Mouse (Mus musculus) retina, adult 2 months (tissue): ENCODE results near the gene Gm38431.

Source experiments
- DNase-seq: peaks from one replicate; pipeline ENCODE4 v3.0.0-alpha.2; 2012; ENCODE audit warnings: low read depth, low spot score

Gene Gm38431

DNA sequence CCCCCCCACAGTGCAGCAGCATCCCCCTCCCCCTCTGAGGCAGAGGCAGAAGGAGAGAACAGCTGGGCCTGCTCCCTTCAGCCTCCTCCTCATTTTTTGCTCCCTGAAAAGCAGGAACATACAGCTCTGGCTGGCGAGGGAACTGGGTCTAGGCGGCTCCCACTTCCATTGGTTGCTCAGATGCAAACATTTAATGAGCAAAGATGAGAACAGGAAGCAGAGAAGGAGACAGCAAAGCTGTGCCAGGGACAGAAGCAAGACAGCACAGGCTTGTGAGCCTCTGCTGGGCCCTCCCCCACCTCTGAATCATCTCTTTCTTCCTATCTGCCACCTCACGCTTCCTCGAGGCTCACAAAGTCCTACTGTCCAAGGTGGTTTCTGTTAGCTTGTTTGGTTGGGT, 50.5 kb downstream of the Gm38431 start:
- DNase-seq: no peak

DNA sequence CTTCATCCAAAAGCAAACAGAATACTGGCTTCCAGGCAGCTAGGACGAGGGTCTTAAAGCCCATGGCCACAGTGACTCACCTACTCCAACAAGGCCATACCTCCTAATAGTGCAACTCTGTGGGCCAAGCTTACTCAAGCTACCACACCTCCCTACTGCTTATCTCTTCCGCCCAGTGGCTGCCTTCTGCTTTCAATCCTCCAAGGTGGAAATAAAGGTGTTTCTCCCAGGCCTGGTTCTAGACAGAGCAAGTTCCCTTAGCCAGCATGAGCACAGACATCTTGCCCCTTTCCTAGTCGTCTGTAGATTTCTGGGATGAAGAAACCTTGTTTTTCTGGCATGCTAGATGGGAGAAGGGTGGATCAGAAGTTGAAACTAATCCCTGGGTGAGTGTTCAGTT, 52.0 kb downstream of the Gm38431 start:
- no peak for DNase-seq

DNA sequence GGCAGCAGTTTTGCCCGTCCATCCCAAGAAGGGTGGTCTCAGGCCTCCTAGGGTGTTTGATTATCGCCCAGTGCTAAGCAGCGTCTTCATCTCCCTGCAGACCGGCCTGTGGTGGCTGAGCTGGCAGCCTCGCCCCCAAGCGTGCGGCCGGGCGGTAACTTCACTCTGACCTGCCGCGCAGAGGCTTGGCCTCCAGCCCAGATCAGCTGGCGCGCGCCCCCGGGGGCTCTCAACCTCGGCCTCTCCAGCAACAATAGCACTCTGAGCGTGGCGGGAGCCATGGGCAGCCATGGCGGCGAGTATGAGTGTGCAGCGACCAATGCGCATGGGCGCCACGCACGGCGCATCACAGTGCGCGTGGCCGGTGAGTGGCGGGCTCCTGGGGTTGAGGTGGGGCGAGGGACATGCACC, 54.3 kb downstream of the Gm38431 start:
- no peak for DNase-seq

DNA sequence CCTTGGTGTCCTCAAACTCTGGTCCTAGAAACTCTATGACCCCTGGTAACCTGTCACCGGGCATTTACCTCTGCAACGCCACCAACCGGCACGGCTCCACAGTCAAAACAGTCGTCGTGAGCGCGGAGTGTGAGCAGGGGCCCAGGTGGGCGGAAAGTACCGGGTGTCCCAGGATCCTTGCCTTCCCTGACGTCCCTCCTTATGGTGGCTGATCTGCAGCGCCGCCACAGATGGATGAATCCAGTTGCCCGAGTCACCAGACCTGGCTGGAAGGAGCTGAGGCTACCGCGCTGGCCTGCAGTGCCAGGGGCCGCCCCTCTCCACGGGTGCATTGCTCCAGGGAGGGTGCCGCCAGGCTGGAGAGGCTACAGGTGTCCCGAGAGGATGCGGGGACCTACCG, 55.1 kb downstream of the Gm38431 start:
- no peak for DNase-seq

DNA sequence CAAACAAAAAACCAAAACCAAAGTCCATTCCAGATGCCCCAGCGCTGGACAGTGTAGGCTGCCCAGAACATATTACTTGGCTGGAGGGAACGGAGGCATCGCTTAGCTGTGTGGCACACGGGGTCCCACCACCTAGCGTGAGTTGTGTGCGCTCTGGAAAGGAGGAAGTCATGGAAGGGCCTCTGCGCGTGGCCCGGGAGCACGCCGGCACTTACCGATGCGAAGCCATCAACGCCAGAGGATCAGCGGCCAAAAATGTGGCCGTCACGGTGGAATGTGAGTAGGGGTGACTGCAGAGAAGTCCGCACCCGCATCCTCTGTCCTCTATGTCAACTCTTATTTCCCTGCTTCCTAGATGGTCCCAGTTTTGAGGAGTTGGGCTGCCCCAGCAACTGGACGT, 55.6 kb downstream of the Gm38431 start:
- no peak for DNase-seq

DNA sequence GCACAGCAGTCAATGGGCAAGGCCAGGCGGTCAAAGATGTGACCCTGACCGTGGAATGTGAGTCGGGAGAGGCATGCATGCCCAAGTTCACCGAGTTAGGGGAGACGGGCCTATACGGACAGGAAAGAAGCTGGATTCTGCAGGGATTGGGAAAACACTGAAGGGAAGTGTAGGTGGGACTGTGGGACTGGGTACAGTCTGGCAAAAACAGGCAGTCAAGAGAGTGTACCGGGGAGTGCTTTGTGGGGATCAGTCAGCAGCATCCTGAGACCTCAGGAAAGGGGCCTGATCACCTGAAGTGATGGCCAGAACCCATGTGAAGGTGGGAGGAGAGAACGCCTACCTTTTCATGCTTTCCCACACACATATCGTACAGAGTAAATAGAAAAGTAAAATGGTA, 56.2 kb downstream of the Gm38431 start:
- no peak for DNase-seq

DNA sequence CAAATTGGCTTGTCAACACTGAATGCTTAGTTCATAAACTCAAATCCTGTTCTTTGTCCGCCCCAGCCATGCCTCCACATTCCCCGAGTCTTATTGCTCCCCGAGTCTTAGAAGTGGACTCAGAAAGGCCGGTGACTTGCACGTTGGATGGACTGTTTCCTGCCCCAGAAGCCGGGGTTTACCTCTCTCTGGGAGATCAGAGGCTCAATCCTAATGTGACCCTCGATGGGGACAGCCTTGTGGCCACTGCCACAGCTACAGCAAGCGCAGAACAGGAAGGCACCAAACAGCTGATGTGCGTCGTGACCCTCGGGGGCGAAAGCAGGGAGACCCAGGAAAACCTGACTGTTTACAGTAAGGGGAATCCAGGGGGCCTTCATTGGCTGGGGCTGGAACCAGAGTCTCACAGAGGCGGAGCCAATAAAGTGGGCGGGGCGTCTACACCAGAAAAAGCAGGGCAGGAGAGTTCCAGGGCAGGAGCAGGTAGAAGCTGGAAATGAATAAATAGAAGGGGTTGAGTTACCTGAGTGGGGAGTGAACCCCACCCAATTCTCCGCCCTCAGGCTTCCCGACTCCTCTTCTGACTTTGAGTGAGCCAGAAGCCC, 57.2 kb downstream of the Gm38431 start:
- no peak for DNase-seq

DNA sequence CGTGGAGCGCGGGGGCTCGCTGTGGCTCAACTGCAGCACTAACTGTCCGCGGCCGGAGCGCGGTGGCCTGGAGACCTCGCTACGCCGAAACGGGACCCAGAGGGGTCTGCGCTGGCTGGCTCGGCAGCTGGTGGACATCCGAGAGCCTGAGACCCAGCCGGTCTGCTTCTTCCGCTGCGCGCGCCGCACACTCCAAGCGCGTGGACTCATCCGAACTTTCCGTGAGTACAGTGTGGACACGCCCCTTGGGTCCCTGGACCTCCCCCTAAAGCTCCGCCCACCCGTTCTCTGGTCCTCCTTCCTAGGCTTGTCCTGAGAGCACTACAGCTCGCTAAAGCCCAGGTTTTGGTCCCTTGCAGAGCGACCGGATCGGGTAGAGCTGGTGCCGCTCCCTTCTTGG, 58.7 kb downstream of the Gm38431 start:
- DNase-seq: no peak

DNA sequence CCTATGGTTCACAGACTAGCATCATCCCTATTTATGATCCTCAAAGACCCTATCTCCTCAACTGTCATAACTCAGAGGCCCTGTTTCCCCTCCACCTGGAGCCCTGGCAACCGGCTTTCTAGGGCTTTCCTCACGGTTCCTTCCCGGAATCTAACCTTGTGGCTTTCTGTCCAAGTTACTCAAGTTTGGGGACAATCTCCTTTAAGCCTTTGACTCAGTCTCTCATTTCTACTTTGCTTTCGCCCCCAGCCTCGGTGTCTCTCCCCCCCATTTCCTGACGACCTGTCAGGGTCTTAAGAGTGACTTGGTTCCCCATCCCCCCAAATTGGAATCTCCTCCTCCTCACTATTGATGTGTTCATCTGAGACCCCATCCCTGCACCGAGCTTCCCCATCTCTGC, 59.3 kb downstream of the Gm38431 start:
- DNase-seq: no peak

DNA sequence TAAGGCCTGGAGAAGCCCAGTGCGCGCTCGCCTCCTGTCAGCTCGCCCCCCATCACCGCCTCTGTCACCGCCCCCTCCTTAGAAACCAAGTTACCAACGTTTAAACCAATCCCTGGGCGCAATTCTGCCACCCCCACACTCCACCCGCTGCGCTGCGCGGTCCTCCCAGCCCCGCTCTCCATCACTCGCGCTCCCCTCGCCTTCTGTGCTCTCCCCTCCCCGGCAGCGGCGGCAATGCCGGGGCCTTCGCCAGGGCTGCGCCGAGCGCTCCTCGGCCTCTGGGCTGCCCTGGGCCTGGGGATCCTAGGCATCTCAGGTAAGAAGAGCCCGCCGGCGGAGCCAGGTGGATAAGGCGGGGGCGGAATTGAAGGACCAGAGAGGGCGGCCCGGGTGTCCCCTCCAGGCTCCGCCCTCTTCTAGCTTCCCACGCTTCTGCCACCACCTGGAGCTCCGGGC, 59.9 kb downstream of the Gm38431 start, which contains the start of gene Icam5:
Gene Icam5, plus strand, starts transcription at position 178 of the 456 bp plus-strand sequence.
- no peak for DNase-seq

DNA sequence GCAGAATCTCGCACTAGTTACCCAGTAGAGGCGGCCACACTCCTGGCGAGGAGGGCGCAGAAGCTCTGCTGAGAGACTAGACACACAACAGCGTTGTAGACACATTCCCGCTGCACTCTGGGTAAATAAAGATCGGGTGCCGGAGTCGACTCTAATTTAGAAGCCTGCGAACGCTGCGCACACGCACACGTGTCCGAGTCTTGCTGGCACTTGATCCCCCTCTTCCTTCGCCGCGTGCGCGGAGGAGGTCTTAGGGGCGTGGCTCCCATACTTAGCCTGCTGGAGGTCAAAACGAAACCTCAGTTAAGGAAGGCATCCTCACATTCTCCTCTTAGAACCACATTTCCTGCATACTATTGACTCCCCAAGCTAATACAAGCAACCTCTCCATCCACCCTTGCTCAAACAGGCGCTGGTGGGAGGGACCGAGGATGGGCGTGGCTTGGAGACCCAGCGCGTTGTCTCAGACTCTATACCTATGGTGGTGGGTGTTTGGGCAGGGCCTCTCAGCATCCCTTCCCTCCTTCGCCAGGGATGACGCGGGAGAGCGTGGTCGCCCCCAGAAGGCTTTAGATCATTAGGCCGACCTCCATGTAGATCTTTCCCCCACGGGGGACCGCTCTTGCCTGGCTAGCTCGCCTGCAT, 60.4 kb downstream of the Gm38431 start:
- DNase-seq: no peak

DNA sequence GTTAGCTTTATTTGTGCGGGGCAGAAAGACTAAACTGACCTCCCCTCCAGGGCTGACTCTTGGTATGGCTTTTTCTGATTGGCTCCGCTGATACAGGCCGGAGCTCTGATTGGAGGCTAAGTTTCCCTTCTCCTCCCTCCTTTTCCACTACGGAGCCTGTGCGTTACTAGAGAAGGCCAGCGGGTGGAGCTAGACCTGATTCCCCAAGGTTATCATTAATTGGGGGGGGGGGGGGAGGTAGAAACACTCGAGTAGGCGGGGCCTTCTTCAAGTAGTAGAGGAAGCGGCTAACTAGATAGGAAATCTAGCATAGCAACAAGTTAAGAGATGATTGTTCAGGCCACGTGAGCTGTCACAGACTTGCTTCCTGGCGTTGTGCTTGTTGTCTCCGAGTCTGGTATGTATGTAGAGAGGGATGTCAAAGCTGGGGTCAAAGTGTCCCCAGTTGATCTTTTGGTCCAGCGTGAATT, 61.0 kb downstream of the Gm38431 start:
- peak; percentile 56 for DNase-seq

DNA sequence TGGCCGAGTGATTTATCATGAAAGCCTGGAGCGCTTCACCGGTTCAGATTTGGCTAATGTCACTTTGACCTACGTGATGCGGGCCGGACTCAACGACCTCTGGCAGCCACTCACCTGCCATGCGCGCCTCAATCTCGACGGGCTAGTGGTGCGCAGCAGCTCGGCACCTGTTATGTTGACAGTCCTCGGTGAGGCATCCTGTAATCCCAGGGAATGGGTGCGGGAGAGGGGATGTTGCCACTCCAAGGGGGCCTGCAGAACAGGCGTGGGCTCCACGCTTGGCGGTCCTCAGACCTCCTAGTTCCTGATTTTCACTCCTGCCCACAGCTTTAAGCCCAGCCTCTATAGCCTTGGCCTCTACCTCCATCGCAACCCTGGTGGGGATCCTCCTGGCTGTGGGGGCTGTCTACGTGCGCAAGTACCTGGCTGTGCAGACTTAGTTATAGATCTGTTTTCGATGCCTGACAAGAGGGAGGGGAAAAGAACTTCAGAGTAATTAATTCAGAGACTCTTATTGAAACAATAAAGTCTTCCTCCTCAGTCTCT, 61.7 kb downstream of the Gm38431 start:
- no peak for DNase-seq

DNA sequence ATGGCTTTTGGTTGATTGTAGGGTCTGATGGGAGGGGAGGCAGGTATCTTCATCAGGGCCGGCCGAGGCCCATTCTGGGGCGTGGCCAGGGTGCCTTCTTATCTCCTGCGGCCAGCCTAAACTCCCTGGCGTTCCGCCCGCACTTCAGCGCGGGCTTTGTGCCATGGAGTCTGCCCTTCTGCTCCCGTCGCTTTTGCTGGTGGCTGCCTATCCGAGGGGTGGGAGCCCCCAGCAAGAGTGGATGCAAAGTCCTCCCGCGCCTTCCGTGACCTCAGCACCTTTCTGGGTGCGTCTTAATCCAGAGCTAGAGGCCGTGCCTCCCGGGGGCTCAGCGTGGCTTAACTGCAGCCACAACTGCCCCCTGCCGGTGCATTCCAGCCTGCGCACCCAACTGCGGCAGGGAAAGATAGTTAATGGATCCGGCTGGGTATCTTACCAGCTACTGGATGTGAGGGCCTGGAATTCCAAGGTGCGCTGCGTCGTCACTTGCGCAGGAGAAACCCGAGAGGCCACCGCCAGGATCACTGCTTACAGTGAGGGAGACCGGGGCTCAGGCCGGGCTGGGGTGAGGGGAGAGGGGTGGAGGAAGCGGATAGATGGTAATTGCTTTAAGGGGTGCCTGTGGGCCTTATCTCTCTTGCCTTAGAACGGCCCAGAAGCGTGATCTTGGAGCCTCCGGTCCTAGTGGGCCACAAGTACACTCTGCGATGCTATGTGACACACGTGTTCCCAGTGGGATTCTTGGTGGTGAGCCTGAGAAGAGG, 62.3 kb downstream of the Gm38431 start, which contains the start of gene Icam4:
Gene Icam4, plus strand, starts transcription at position 83 of the 764 bp plus-strand sequence.
- DNase-seq: no peak

DNA sequence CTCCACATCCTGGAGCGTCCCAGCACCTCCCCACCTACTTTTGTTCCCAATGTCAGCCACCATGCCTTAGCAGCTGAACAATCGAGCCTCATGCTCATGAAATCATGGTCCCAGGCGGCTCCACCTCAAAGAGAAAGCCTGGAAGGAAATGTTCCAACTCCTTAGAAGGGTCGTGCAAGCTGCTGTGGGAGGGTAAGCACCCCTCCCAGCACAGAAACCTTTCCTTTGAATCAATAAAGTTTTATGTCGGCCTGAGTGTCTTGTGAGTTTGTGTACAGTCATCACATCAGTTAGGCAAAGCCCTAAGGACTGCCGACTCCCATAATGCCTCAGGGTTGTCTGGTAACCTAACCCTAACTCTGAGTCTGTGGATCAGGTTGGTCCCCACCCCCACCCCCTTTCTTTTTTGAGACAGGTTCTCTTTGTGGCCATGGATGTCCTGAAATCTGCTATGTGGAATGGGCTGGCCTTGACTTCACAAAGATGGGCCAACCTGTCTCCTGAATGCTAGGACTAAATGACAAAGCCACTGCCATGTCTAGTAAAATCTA, 63.2 kb downstream of the Gm38431 start:
- no peak for DNase-seq

DNA sequence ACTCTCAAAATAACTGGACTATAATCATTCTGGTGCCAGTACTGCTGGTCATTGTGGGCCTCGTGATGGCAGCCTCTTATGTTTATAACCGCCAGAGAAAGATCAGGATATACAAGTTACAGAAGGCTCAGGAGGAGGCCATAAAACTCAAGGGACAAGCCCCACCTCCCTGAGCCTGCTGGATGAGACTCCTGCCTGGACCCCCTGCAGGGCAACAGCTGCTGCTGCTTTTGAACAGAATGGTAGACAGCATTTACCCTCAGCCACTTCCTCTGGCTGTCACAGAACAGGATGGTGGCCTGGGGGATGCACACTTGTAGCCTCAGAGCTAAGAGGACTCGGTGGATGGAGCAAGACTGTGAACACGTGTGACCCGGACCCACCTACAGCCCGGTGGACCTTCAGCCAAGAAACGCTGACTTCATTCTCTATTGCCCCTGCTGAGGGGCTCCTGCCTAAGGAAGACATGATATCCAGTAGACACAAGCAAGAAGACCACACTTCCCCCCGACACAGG, 64.0 kb downstream of the Gm38431 start:
- DNase-seq: no peak

DNA sequence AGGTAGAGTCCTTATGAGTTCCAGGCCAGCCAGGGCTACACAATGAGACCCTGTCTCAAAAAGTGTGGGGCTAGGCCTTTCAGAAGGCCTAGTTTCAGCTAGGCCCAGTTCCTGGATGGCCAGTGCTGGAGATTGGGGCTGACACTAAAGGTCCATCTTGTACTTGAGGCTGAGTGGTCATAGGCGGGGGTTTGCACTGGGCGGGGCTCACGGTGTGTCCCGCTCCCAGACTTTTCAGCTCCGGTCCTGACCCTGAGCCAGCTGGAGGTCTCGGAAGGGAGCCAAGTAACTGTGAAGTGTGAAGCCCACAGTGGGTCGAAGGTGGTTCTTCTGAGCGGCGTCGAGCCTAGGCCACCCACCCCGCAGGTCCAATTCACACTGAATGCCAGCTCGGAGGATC, 64.9 kb downstream of the Gm38431 start:
- DNase-seq: no peak

DNA sequence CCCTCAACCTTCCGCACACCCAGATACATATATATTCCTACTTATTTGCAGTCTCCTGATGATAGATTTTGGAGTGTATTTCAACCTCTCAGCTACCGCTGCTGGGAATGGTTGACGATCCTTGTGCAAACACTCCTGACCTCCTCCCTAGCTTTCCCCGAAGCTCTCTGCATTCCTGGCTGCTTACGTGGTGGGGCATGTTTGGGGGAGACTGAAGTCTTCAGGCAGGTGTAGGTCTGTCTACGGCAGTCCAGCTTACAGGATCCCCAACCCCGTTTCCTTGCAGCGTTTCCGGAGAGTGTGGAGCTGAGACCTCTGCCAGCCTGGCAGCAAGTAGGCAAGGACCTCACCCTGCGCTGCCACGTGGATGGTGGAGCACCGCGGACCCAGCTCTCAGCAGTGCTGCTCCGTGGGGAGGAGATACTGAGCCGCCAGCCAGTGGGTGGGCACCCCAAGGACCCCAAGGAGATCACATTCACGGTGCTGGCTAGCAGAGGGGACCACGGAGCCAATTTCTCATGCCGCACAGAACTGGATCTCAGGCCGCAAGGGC, 66.5 kb downstream of the Gm38431 start:
- no peak for DNase-seq

DNA sequence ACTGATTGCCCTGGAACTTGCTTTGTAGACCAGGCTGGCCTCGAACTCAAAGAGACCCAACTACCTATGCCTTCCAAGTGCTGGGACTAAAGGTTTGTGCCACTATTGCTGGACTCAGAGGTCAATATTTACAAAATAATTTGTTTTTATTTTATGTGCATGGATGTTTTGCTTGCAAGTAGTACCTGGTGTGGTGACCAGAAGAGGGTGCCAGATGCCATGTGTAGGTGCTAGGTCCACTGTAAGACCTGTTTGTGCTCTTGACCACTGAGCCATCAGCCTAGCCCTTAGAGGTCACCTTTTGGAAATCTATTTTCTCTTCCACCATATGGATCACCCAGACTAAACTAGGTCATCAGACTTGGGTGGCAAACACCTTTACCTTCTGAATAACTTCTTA, 69.1 kb downstream of the Gm38431 start:
- DNase-seq: no peak

DNA sequence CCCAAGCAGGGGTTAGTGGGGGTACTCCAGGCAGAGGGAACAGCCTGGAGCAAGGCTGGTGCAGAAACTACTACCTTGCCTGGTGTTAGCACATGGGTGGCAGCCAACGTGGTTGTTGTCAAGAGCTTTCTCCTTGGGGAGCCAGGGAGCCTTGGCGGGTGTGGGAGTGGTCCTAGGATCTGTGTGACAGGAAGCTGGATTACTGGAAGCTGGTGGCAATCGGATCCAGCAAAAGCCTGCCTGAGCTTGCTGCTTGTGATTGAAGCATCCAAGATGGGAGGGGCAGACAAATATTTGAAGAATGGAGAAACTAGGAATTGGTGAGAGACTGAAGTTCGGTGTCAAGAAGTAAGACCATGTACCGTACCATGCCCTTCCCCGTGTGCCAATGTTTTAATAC, 69.5 kb downstream of the Gm38431 start:
- DNase-seq: no peak

DNA sequence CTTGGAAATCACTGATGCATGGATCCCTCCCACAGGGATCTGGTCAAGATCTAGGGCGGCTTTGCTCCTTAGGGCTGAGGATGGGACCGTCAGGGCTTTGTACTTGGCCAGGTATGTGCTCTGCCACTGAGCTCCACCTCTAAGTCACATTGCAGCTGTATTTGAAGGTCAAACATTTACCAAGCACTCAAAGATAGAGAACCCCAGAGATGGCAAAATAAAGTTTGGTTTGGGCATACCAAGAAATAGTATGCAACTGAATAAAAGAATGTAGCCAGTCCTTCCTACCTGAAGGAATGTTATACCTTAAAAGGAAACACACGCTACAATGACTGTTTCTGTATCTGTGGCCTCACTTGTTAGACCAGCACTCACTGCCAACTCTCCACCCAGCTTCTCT, 70.4 kb downstream of the Gm38431 start:
- no peak for DNase-seq

DNA sequence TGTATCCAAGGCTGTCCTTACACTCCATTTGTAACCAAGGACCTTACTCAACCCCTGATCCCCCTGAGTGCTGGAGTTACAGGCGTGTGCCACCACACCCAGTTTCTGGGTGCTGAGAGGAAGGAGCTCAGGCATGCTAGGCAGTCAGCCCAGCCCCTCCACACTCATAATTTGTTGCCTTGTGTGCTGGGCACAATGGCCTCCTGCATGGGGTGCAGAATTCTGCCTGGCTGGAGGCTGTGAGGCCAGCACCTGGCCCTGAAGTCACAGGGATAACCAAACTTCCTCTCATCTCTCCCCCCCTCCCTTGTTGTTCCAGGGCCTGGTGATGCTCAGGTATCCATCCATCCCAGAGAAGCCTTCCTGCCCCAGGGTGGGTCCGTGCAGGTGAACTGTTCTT, 73.2 kb downstream of the Gm38431 start:
- no peak for DNase-seq
